Mouse (Mus musculus) embryonic facial prominence, embryonic 10.5 days (tissue): ENCODE measurements around the gene Enc1. TPM values are rescaled to one million over a fixed set of nuclear protein-coding genes. Genes with fewer than 3 reads are reported as not detected.

Source experiments
- DNase-seq: peaks from one replicate; pipeline ENCODE4 v3.0.0-alpha.2; 2017; ENCODE audit warnings: low spot score
- H3K27ac ChIP-seq: fragments of 300-500 bp; sonication (generic); replicated peaks from 2 replicates; pipeline ENCODE4 v1.5.1; 2016; ENCODE audit warnings: mild to moderate bottlenecking
- H3K27me3 ChIP-seq: fragments of 300-500 bp; sonication (generic); replicated peaks from 2 replicates; pipeline ENCODE4 v1.6.1; 2016; ENCODE audit warnings: low read depth, mild to moderate bottlenecking; ENCODE audit not compliant: poor library complexity, severe bottlenecking
- H3K36me3 ChIP-seq: fragments of 300-500 bp; sonication (generic); replicated peaks from 2 replicates; pipeline ENCODE4 v1.6.1; 2016; ENCODE audit warnings: mild to moderate bottlenecking, moderate library complexity
- H3K4me1 ChIP-seq: fragments of 300-500 bp; sonication (generic); 2 replicates; pipeline ENCODE4 v1.6.1; 2016
- H3K4me3 ChIP-seq: fragments of 300-500 bp; sonication (generic); 2 replicates; pipeline ENCODE4 v1.5.1; 2016; ENCODE audit warnings: mild to moderate bottlenecking, moderate library complexity
- H3K9me3 ChIP-seq: fragments of 300-500 bp; sonication (generic); 2 replicates; pipeline ENCODE4 v1.6.1; 2016; ENCODE audit warnings: mild to moderate bottlenecking
- WGBS: fragments of 180-500 bp; shearing (Covaris S2); methylation state at CpG from one replicate; pipeline ENCODE4 v1.1.7; 2016; 5-methylcytosine and 5-hydroxymethylcytosine counted together
- polyA plus RNA-seq: library from polyadenylated mRNA; unstranded; fragments of >200 nt; fragmentation: Nextera tagmentation; extraction: Ambion mirVana; gene quantifications from 2 replicates; pipeline ENCODE4 v1.2.1, GENCODE M21; 2016

Enc1 gene
- 5.6 and 6.8 TPM in 2 replicates for polyA plus RNA-seq

GRCm38 (mm10) chr13:97240965-97241786 lies at the start of gene Enc1:
Enc1 (plus strand) TSS chr13:97241105.
- H3K4me1 ChIP-seq = peaks cover 74% of the 10 kb centered on the region
- H3K27me3 ChIP-seq = peaks cover 22% of the 10 kb centered on the region; the same call in 1 of the 2 replicates
- H3K9me3 ChIP-seq = no peaks in the 10 kb centered on the region
- H3K4me3 ChIP-seq = peak within 1 kb of the TSS; percentile 89
- WGBS = under 1% methylated on average over 89 of the region's 89 CpGs
- peak within 1 kb of the TSS; percentile 95 for H3K27ac ChIP-seq
- H3K36me3 ChIP-seq = peaks cover 17% of the 10 kb centered on the region
- DNase-seq = peak; percentile 95

GRCm38 (mm10) chr13:97192649-97193048 lies 48.3 kb upstream of the Enc1 start:
- Histone ChIP-seq H3K27ac (no peak overlapping the region), H3K36me3 (0 out of 2 replicates have a peak, but pooled peaks cover 5% of the 10 kb centered on the region), H3K27me3 (peaks cover 11% of the 10 kb centered on the region), H3K4me3 (no peak overlapping the region), H3K9me3 (no peaks in the 10 kb centered on the region), H3K4me1 (peaks cover 10% of the 10 kb centered on the region; the same call in 1 of the 2 replicates)
- DNase-seq = no peak
- WGBS = 90% methylated on average over 11 of the region's 11 CpGs

- no peak for DNase-seq
- no peak overlapping the region for H3K4me3 ChIP-seq
- H3K4me1 ChIP-seq = peaks cover 17% of the 10 kb centered on the region; the same call in 1 of the 2 replicates
- no peak overlapping the region for H3K27ac ChIP-seq
- H3K9me3 ChIP-seq = no peaks in the 10 kb centered on the region
- WGBS = 72% methylated on average over 7 of the region's 7 CpGs
- H3K36me3 ChIP-seq = 0 out of 2 replicates have a peak, but pooled peaks cover 3% of the 10 kb centered on the region
- H3K27me3 ChIP-seq = peaks cover 11% of the 10 kb centered on the region
These were observed 47.5 kb upstream of the Enc1 start for GRCm38 (mm10) chr13:97193420-97193819.

- Histone ChIP-seq H3K4me1 (peaks cover 23% of the 10 kb centered on the region; the same call in 1 of the 2 replicates), H3K36me3 (no peaks in the 10 kb centered on the region), H3K9me3 (no peaks in the 10 kb centered on the region), H3K27me3 (peaks cover 11% of the 10 kb centered on the region), H3K4me3 (no peak overlapping the region), H3K27ac (no peak overlapping the region)
- 61% methylated on average over 12 of the region's 12 CpGs for WGBS
- DNase-seq = no peak
These were observed 44.5 kb upstream of the Enc1 start for GRCm38 (mm10) chr13:97196186-97196924.

- no peak overlapping the region for H3K27ac ChIP-seq
- peaks cover 11% of the 10 kb centered on the region for H3K27me3 ChIP-seq
- H3K4me3 ChIP-seq = no peak overlapping the region
- WGBS = 92% methylated on average over 2 of the region's 2 CpGs
- H3K4me1 ChIP-seq = peaks cover 23% of the 10 kb centered on the region; the same call in 1 of the 2 replicates
- DNase-seq = no peak
- H3K36me3 ChIP-seq = no peaks in the 10 kb centered on the region
- H3K9me3 ChIP-seq = no peaks in the 10 kb centered on the region
These were observed 44.0 kb upstream of the Enc1 start for GRCm38 (mm10) chr13:97196925-97197218.

- peaks cover 11% of the 10 kb centered on the region for H3K27me3 ChIP-seq
- DNase-seq = peak; percentile 91
- peaks cover 23% of the 10 kb centered on the region; the same call in 1 of the 2 replicates for H3K4me1 ChIP-seq
- peak within 1 kb of the TSS; percentile 84 for H3K27ac ChIP-seq
- no peaks in the 10 kb centered on the region for H3K9me3 ChIP-seq
- H3K4me3 ChIP-seq = peak within 1 kb of the TSS; percentile 68
- no peaks in the 10 kb centered on the region for H3K36me3 ChIP-seq
- WGBS = under 1% methylated on average over 45 of the region's 45 CpGs
These were observed 42.9 kb upstream of the Enc1 start, which contains the start of gene Hexb for GRCm38 (mm10) chr13:97197932-97198562. Hexb (minus strand) TSS chr13:97198357.

GRCm38 (mm10) chr13:97199123-97199522 lies 41.8 kb upstream of the Enc1 start:
- Histone ChIP-seq H3K9me3 (no peaks in the 10 kb centered on the region), H3K27me3 (peaks cover 11% of the 10 kb centered on the region), H3K36me3 (no peaks in the 10 kb centered on the region), H3K4me1 (peaks cover 23% of the 10 kb centered on the region; the same call in 1 of the 2 replicates), H3K27ac (no peak overlapping the region), H3K4me3 (no peak overlapping the region)
- 70% methylated on average over 2 of the region's 2 CpGs for WGBS
- no peak for DNase-seq

- H3K4me1 ChIP-seq = peaks cover 27% of the 10 kb centered on the region; the same call in 1 of the 2 replicates
- H3K36me3 ChIP-seq = no peaks in the 10 kb centered on the region
- no peak for DNase-seq
- WGBS = 64% methylated on average over 7 of the region's 7 CpGs
- H3K9me3 ChIP-seq = no peaks in the 10 kb centered on the region
- no peak overlapping the region for H3K4me3 ChIP-seq
- H3K27ac ChIP-seq = no peak overlapping the region
- peaks cover 11% of the 10 kb centered on the region for H3K27me3 ChIP-seq
These were observed 39.8 kb upstream of the Enc1 start for GRCm38 (mm10) chr13:97201076-97201475.

- H3K27me3 ChIP-seq = peaks cover 12% of the 10 kb centered on the region; the same call in 1 of the 2 replicates
- no peaks in the 10 kb centered on the region for H3K36me3 ChIP-seq
- H3K4me1 ChIP-seq = peaks cover 22% of the 10 kb centered on the region; the same call in 1 of the 2 replicates
- 81% methylated on average over 4 of the region's 4 CpGs for WGBS
- H3K27ac ChIP-seq = no peak overlapping the region
- no peak for DNase-seq
- H3K4me3 ChIP-seq = no peak overlapping the region
- no peaks in the 10 kb centered on the region for H3K9me3 ChIP-seq
These were observed 39.0 kb upstream of the Enc1 start for GRCm38 (mm10) chr13:97201896-97202295.

GRCm38 (mm10) chr13:97205052-97205701 lies 35.7 kb upstream of the Enc1 start:
- Histone ChIP-seq H3K27ac (peak overlapping the region; percentile 78), H3K4me1 (peaks cover 5% of the 10 kb centered on the region; the same call in 1 of the 2 replicates), H3K36me3 (no peaks in the 10 kb centered on the region), H3K27me3 (0 out of 2 replicates have a peak, but pooled peaks cover 7% of the 10 kb centered on the region), H3K9me3 (peaks cover under 1% of the 10 kb centered on the region; the same call in 1 of the 2 replicates), H3K4me3 (peak overlapping the region; percentile 55)
- peak; percentile 74 for DNase-seq
- 18% methylated on average over 18 of the region's 18 CpGs for WGBS

- H3K27me3 ChIP-seq = 0 out of 2 replicates have a peak, but pooled peaks cover 7% of the 10 kb centered on the region
These were observed 34.9 kb upstream of the Enc1 start for GRCm38 (mm10) chr13:97206046-97206445.

More at GRCm38 (mm10) chr13:97206046-97206445, 34.9 kb upstream of the Enc1 start:
- no peak for DNase-seq
- Histone ChIP-seq H3K9me3 (peaks cover 5% of the 10 kb centered on the region; the same call in 1 of the 2 replicates), H3K4me1 (peaks cover 5% of the 10 kb centered on the region; the same call in 1 of the 2 replicates), H3K4me3 (no peak overlapping the region), H3K27ac (no peak overlapping the region), H3K36me3 (no peaks in the 10 kb centered on the region)
- WGBS = 85% methylated on average over 2 of the region's 2 CpGs
